Mouse (Mus musculus) skeletal muscle tissue, adult 2 months (tissue): Measurements from ENCODE around the gene Rho.
A peak's percentile ranks its signal among the peaks of the same experiment; 100 is the strongest.

ENCODE experiments used
- DNase-seq: peaks from one replicate; pipeline ENCODE4 v3.0.0-alpha.2; 2012; ENCODE audit warnings: low read depth, low spot score

Gene Rho

DNA sequence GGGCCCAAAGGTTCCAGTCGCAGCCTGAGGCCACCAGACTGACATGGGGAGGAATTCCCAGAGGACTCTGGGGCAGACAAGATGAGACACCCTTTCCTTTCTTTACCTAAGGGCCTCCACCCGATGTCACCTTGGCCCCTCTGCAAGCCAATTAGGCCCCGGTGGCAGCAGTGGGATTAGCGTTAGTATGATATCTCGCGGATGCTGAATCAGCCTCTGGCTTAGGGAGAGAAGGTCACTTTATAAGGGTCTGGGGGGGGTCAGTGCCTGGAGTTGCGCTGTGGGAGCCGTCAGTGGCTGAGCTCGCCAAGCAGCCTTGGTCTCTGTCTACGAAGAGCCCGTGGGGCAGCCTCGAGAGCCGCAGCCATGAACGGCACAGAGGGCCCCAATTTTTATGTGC is at the start of gene Rho:
TSS of gene Rho (plus strand) at position 110 of the 400 bp plus-strand sequence.
- DNase-seq, result no peak

DNA sequence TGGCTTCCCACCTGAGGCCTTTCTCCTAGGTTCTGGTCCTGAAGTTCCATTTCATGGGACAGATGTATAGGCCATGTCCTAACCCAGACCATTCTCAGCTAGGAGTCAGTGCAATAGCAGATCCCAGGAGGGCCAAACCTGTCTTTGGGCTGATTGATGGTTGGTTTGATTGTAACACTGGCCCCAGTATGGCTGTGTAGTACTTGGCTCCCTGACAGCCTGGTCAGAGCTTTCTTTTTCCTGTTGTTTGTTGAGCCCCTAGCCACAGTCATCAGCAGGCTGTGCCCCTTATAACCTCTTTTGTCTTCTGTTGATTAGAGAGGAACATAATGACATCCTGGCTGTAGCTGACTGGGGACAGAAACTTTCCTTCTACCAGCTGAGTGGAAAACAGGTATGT is 47.5 kb upstream of the Rho start:
- no peak for DNase-seq

DNA sequence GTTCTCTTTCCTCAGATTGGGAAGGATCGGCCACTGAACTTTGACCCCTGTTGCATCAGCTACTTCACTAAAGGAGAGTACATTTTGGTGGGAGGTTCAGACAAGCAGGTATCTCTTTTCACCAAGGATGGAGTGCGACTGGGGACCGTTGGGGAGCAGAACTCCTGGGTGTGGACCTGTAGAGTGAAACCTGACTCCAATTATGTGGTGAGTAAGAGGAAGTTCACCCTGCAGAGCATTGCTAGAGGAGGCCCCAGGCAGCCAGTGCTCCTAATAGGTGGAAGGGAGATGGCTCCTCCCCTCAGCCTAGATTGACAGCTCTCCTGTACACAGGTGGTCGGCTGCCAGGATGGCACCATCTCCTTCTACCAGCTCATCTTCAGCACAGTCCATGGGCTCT is 44.7 kb upstream of the Rho start:
- DNase-seq, result no peak

DNA sequence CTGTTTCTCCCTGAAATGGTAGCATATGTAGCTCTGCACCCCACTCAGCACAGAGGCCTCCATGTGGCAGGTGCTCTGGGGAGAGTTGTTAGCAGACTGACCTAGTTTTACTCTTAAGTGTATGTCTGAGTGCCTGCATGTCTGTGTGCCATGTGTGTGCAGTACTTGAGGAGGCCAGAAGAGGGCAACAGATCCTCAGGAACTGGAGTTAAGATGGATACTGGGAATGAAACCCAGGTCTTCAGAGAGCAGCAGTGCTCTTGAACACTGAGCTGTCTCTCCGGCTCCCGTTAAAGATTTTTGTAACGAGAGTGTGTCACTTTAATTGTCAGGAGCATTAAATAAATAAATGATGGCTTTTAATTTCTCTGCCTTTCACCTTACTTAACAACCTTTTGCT is 43.3 kb upstream of the Rho start:
- DNase-seq, result no peak

DNA sequence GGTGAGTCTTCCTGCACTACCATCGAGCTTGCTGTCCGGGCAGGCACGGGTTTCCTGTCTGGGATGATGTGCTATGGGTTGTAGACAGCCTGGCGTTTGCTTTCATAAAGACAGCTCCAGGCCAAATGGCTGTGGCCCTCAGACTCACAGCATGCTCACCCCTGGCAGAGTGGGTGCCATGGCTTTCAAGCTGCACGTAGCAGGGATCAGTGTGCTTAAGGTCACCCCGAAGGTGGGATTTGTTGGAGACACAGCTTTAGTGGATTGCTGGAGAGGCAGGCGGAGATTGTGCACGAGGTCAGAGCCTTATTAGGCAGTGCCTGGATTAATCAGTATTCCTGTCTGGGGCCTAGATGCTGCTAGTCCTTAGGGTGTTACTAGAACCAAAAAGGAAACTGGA is 40.9 kb upstream of the Rho start:
- no peak for DNase-seq

DNA sequence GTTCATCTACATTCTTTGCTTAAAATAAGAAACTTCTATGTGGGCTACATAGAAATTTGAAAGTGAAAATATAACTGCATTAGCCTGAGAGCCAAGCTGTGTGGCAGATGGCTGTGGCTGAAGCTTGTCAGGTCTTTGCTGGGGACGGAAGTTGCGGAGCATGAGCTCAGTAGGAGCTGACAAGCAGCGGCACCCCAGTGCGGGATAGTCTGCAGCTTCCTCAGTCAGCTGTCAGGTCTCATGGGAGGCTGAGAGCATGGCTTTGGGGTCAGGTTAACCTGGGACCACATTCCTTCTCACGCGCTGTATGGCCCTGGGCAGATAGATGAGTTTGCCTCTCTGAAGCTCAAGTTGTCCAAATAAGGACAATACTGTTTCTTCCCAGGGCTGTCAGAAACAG is 40.5 kb upstream of the Rho start:
- DNase-seq, result no peak

DNA sequence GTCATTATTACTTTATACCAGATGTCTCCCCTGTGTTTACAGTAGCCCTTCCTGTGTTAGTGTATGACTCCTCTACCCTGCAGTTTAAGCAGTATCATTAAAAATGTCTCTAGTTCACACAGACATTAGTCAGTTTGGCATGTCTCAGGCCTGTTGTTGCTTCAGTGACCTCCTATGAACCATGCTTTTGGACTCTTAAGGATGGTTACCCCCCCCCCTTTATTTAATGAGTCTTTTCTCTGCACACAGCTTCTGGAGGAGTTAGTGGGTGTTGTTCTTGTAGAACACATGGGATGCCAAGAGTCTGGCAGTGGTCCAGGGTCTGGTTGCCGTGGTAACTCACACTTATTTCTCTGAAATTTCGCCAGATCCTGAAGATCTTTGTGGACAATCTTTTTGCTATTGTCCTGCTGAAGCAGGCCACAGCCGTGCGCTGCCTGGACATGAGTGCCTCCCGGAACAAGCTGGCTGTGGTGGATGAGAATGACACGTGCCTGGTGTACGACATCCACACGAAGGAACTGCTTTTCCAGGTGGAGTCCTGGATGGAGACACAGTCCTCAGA is 40.0 kb upstream of the Rho start:
- DNase-seq, result peak; percentile 36

DNA sequence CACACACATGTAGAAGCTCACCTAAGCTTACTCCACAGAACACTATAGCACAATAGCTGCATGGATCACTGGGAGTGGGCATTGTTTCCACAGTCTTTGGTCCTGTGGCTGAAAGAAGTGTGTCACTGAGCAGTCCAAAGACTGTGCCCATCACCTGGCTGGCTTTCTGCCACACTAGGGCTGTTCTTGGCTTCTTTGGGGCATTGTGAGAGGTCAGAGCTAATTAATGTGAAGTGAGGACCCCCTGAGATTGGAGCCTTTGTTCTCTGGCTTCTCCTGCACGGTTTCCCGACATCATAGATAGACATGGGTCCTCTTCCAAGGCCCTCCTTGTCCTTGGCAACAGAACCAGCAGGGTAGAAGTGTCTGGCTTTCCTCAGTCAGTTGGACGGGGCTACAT is 39.2 kb upstream of the Rho start:
- no peak for DNase-seq

DNA sequence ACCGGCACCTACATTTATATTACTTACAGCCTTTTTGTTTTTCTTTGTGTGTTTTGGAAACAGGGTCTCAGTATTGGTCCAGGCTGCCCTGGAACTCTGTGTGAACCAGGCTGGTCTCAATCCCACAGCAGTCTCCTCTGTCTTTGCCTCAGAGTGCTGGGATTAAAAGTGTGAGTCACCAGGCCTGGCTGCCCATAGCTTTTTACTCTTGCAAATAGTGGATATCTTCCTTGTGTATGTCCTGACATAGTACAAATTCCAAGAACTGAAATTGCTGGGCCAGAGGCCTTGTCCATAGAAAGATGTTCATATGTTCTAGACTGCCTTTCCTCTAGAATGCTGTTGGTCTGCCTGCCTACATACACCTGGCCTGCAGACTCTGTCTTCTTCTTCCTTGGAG is 35.2 kb upstream of the Rho start:
- no peak for DNase-seq

DNA sequence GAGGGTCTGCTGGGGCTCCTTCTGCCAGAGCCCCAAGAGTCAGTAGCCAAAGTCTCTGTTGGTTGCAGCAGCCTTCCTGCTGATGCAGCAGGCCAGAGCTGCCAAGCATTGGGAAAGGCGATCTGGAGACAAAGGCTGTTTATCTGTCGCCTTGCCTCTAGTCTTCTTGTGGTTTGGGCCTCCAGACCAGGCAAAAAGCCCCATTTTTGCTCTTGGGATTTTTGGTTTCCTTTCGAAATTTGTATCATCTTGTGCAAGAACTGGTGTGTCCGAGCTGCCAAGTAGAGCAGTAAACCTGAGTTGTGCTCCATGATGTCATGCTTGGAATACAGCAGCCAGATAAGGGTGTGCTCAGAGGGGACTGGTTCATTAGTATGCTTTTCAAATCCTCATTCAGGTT is 34.4 kb upstream of the Rho start:
- peak; percentile 80 for DNase-seq

DNA sequence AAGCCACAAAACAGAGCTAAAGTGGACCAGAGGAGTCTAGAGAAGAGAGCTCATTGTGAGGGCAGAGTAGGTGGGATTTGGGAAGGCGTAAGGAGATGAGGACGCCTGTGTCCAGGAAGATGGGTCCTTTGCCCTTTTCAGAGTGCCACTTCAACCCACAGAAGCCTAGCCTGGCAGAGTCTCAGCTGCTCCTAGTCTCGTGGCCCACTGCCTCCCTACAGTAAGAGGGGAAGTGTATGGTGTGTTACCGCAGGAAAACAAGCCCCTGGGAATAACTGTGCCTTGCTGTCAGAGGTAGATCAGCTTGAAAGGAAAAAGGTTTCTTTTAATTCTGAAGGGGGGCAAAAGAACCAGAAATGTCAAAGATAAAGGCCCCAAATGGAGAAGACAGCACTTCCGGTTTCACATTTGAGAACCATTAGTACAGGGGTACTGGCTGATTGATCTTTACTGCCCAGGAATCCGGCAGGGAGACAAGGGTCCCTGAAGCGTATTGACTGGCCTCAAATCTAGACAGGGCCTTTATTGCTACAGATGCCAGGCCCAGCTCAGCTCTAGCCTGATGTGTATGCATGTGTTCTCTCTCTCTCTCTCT is 33.5 kb upstream of the Rho start:
- DNase-seq, result no peak

DNA sequence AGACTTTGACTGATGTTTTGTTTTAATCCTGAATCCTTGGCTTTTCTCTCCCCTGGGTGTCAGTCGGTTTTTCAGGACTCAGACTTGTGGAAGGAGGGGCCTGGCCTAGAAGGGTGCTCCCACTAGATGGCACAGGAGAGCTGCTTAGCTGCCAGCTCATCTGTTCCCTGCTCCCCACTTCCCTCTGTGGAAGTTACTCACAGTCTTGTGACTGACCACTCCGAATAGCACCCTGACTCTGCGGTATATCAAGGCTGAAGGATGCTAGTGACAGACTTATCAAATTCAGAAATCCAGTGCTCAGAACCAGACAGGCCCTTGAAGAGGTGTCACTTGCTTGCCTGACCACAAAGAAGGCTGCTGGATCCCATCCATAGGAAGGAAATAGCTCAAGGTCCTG is 30.5 kb upstream of the Rho start:
- peak; percentile 85 for DNase-seq

DNA sequence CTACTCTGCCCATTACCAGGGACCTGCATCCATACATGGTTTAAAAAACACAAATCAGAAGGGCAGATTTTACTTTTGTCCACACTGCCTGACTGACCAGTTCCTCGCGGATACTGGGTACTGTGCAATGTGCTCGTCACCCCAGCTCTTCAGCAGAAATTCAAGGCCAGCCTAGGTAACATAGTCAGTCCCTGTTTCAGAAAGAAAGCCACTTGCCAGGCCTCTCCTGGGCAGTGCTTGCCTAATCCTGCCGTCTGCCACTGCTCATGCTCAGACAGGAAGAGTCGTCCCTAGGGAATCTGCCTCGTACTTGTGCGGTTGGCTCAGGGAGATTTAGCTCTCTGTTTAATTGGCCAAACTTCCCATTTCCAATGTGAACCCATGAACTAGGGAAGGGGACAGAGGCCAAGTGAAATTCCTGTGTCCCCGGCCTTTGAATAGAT is 30.0 kb upstream of the Rho start:
- DNase-seq, result peak; percentile 89

DNA sequence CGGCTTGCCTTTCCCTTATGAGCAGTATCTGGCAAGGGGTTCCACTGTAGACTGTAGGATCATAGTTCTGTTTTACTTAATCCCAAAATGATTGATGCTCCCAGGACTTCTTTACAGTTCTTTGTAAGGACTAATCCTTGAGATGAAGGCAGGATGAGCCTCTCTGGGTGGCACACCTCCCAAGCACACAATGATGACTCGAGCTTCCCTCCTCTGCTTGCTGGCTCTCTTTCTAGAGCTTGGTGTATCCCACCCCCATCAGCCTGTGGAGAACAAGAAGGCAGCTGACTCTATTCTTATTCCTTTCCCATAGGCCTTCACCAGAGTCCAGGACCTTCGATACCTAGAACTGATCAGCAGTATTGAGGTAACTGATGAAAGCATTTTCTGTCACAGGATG is 29.0 kb upstream of the Rho start:
- DNase-seq, result no peak

DNA sequence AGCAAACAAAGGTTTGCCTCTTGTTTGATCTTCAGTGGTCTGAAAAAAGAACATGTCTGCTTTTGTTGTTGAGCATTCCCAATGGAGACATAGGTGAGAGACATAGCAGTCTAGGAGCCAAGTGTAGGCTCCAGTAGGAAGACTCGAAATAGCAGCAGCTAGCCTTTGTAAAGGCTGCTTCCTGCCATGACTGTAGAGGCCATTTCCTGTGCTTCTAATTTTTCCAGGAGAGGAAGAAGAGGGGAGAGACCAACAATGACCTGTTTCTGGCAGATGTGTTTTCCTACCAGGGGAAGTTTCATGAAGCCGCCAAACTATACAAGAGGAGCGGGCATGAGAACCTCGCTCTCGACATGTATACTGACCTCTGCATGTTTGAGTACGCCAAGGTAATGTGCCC is 26.0 kb upstream of the Rho start:
- DNase-seq, result peak; percentile 32

DNA sequence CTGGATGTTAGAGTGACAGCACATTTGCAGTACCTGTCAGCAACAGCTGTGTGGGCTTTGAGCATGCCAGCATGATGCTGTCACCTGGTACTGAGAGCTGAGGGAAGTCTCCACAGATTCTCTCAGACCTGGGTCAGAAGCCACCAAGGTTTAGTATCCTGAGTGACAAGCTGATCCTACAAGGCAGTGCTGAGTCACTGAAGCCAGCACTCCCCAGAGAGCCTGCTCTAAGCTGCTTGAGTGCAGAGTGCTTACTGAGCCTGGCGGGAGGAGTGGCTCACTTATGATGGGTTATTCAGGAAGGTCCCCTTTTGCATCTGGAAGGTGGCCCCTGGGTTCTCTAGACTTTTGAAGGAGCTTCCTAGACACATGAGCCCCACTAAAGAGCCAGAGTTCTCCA is 25.1 kb upstream of the Rho start:
- DNase-seq, result no peak

DNA sequence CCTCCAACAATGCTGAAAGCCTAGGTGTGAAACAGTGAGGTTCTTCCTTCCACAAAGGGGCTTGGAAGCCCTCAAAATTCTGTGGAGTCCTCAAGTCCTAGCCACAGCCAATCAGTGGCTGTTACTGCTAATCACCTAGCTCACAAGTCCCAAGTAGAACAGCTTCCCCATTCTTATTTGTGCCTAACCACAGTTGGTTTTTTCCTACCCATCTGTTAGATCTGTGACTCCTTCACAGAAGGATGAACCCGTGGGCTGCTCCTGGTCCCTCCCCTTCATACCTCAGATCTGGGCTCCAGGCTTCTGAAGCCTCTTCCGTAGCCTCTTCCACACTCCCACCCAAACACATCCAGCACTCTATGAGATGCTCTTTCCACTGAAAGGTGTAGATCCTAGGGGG is 24.7 kb upstream of the Rho start:
- no peak for DNase-seq

DNA sequence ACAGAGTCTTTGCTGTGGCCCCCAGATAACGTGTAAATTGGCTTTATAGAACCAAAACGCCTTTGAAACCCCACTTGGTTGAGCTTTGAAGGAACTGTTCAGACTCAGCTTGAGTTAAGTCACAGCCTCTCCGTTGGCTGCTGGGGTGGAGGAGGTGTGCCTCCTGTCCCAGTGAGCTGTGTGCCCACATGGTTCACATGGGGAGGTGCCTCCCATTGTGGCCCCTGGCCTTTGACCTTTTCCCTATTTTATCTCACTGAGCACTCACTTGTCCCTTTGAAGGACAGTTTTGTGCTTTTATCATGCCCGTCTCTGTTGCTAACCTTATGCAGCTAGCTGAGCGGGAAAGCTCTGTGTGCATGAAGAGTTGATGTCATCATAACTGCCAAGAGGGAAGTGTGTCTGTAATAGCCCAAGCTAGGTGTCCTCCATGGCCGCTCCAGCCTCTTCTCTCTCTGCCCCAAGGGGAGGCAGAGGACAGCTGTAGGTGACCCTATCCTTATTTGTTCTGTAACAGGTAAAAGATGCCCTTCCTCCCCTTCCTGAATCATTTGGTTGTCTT is 23.0 kb upstream of the Rho start:
- DNase-seq, result no peak

DNA sequence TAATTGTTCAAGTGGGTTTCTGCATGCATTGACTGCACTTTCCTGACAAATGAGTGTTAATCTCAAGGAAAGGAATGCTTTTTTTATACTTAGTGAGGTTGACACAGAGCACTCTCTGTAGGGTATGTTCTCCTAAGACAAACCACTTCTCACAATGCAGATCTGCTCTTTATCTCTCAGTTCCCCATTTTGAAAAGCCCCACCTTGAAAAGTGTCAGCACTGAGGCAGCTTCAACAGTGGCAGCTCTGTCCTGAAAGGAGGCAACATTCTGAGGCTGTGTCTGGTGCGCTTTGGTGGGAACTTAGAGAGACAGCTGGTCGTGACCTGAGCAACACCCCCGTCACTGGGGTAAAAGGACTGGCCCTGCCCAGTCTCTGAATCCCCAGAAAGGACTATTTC is 22.5 kb upstream of the Rho start:
- no peak for DNase-seq

DNA sequence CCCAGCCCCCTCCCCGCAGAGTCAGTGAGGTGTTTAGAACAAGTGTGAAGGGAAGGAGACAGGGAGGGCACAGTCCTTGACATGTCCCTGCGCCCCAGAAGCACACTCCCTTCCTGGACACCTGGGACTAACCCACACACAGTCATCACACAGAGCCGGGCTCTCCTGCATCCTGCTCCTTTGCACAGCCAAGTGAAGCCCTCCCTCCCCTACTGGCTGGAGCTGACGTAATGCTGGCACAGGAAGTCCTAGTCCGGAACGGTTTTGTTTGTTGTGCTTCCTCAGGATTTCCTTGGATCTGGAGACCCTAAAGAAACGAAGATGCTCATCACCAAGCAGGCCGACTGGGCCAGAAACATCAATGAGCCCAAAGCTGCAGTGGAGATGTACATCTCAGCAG is 21.6 kb upstream of the Rho start:
- DNase-seq, result peak; percentile 57

DNA sequence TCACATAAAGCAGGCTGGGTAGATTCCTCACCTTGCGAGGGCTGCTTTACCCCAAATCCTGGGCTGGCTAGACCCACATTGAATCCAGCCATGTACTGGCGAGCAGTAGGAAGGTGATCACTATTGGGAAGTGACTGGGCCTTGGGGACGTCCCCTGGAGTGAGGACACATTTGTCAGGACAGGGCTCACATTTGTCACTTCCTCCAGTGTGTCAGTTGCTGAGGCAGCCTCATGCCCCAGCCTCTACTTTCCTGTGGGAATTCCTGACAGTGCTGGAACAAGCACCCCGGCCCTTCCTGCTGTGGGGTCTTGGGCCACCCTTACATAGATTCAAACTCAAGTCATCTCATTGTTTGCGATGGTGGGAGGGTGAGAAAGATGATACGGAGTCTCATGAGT is 19.8 kb upstream of the Rho start:
- DNase-seq, result no peak

DNA sequence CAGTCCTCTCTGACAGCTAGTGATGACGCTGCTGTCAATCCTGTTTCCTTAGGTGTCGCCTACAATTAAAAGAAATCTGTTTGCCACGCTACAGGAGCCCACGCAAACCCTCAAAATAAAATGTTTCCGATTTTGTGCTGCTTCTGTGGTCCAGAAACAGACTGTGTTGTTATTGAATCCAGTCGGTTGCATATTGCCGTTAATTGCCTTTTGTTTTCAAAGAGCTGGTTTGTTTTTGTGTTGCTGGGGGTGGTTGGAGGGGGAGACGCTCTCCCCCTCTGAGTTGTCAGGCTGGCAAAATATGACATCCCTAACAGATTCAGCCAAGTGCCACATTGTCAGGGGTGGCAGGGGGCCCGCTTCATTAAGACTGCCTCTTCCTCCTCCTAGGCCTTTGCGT is 18.1 kb upstream of the Rho start:
- no peak for DNase-seq

DNA sequence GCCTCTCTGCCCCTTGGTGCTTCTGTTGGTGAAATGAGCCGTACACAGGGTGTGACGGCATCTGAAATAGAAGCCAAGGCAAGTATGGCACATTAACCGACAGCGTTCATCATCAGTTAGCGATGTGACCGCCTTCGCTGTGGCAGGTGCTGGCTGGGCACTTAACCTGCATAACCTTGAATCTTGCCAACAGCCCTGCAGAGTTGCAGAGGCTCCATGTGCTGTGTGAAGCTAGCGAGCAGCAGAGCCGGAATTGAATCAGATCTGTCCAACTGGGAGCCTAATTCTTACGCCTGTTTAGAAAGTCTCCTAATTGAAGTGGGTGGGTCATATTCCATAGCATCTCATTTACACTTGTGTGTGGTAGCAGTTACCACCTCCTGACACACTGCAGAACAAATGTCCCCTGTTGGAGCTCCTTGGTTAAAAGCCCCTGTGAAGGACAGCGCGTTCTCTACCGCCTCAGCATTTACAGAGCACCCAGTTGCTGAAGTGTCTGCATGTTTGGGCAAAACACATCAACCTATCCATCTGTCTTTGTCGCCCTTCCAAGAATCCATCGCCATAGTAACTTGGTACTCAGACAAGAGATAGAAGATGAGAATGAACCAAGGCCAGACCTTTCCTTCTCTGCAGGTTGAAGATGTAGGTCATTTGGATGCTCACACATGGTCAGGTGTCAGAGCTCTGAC is 16.9 kb upstream of the Rho start:
- DNase-seq, result peak; percentile 58
